Mouse (Mus musculus): ENCODE data around the gene Pithd1. TPM values are rescaled to one million over a fixed set of nuclear protein-coding genes. Genes with fewer than 3 reads are reported as not detected.
"Not testable (repeated sequence)": the region's sequence is repeated elsewhere in the genome, so short reads cannot be mapped to it uniquely, and the experiment has no call there.

Gene Pithd1
- polyA plus RNA-seq, 1 experiment from 2014 or later = 39.6 TPM

GRCm38 (mm10) chr4:135981524-135982063, 5.5 kb downstream of the Pithd1 start:
- Histone ChIP-seq H3K4me2 (replicated peaks; ENCODE audit: low read depth, low read length) (no peak overlapping the region), H3K4me3 (ENCODE audit: low read depth, low read length) (no peak overlapping the region), H3K27ac (ENCODE audit: low read length) (no peak overlapping the region), H3K36me3 (ENCODE audit: insufficient read depth, low read length) (0 out of 2 replicates have a peak, but pooled peaks cover 10% of the 10 kb centered on the region), H3K4me1 (ENCODE audit: insufficient read depth, low read depth, low read length) (peaks cover 8% of the 10 kb centered on the region; the same call in 1 of the 2 replicates), H3K9ac (replicated peaks; ENCODE audit: low read depth) (no peak overlapping the region), H3K27me3 (replicated peaks; ENCODE audit: insufficient read depth, low read length) (no peaks in the 10 kb centered on the region), H3K9me3 (ENCODE audit: low read length) (no peaks in the 10 kb centered on the region)
- ATAC-seq (no peak), DNase-seq (ENCODE audit: low spot score) (peak; percentile 43)
- TF ChIP-seq CTCF (IDR thresholded peaks at IDR 0.05) (no peak), EP300 (IDR thresholded peaks at IDR 0.05) (no peak)
- WGBS = 61% methylated on average over 7 of the region's 7 CpGs

GRCm38 (mm10) chr4:135980223-135980622, 6.8 kb downstream of the Pithd1 start:
- ATAC-seq; H3K4me2 ChIP-seq (replicated peaks; ENCODE audit: low read depth, low read length); H3K27ac ChIP-seq (ENCODE audit: low read length); DNase-seq (ENCODE audit: low spot score); H3K9me3 ChIP-seq (ENCODE audit: low read length); H3K9ac ChIP-seq (replicated peaks; ENCODE audit: low read depth); H3K4me3 ChIP-seq (ENCODE audit: low read depth, low read length); H3K27me3 ChIP-seq (replicated peaks; ENCODE audit: insufficient read depth, low read length); H3K4me1 ChIP-seq (ENCODE audit: insufficient read depth, low read depth, low read length): not testable (repeated sequence)
- H3K36me3 ChIP-seq (ENCODE audit: insufficient read depth, low read length) = 0 out of 2 replicates have a peak, but pooled peaks cover 10% of the 10 kb centered on the region
- 98% methylated on average over 5 of the region's 5 CpGs for WGBS

GRCm38 (mm10) chr4:135976146-135976545, 10.9 kb downstream of the Pithd1 start:
- DNase-seq (ENCODE audit: low spot score) (no peak), ATAC-seq (no peak)
- Histone ChIP-seq H3K4me1 (ENCODE audit: insufficient read depth, low read depth, low read length) (peaks cover 4% of the 10 kb centered on the region; the same call in 1 of the 2 replicates), H3K9me3 (ENCODE audit: low read length) (no peaks in the 10 kb centered on the region), H3K36me3 (ENCODE audit: insufficient read depth, low read length) (0 out of 2 replicates have a peak, but pooled peaks cover 4% of the 10 kb centered on the region), H3K27ac (ENCODE audit: low read length) (no peak overlapping the region), H3K27me3 (replicated peaks; ENCODE audit: insufficient read depth, low read length) (no peaks in the 10 kb centered on the region), H3K9ac (replicated peaks; ENCODE audit: low read depth) (no peak overlapping the region), H3K4me3 (ENCODE audit: low read depth, low read length) (no peak overlapping the region), H3K4me2 (replicated peaks; ENCODE audit: low read depth, low read length) (no peak overlapping the region)
- WGBS = 92% methylated on average over 12 of the region's 12 CpGs
- TF ChIP-seq CTCF (IDR thresholded peaks at IDR 0.05) = no peak

GRCm38 (mm10) chr4:135972911-135973811, 13.9 kb downstream of the Pithd1 start:
- DNase-seq (ENCODE audit: low spot score) = no peak
- H3K9me3 ChIP-seq (ENCODE audit: low read length) = no peaks in the 10 kb centered on the region
- peaks cover 4% of the 10 kb centered on the region; the same call in 1 of the 2 replicates for H3K4me1 ChIP-seq (ENCODE audit: insufficient read depth, low read depth, low read length)
- ATAC-seq = no peak
- 0 out of 2 replicates have a peak overlapping the region, but pooled peaks have one; percentile 3 for H3K27ac ChIP-seq (ENCODE audit: low read length)
- H3K4me3 ChIP-seq (ENCODE audit: low read depth, low read length) = peak overlapping the region; percentile 92
- TF ChIP-seq CTCF (IDR thresholded peaks at IDR 0.05) (no peak), EP300 (IDR thresholded peaks at IDR 0.05) (no peak)
- H3K9ac ChIP-seq (replicated peaks; ENCODE audit: low read depth) = peak overlapping the region; percentile 69; the same call in 1 of the 2 replicates
- peaks cover 9% of the 10 kb centered on the region; the same call in 1 of the 2 replicates for H3K36me3 ChIP-seq (ENCODE audit: insufficient read depth, low read length)
- H3K4me2 ChIP-seq (replicated peaks; ENCODE audit: low read depth, low read length) = peak overlapping the region; percentile 95
- 50% methylated on average over 13 of the region's 13 CpGs for WGBS
- H3K27me3 ChIP-seq (replicated peaks; ENCODE audit: insufficient read depth, low read length) = no peaks in the 10 kb centered on the region

- 0 out of 2 replicates have a peak, but pooled peaks have one; percentile 15 for TF ChIP-seq CTCF (IDR thresholded peaks at IDR 0.05)
- TF ChIP-seq EP300 (IDR thresholded peaks at IDR 0.05) = no peak
- Histone ChIP-seq H3K9me3 (ENCODE audit: low read length) (no peaks in the 10 kb centered on the region), H3K9ac (replicated peaks; ENCODE audit: low read depth) (peak within 1 kb of the TSS; percentile 69), H3K4me2 (replicated peaks; ENCODE audit: low read depth, low read length) (peak within 1 kb of the TSS; percentile 95), H3K4me3 (ENCODE audit: low read depth, low read length) (peak within 1 kb of the TSS; percentile 92), H3K27me3 (replicated peaks; ENCODE audit: insufficient read depth, low read length) (no peaks in the 10 kb centered on the region), H3K4me1 (ENCODE audit: insufficient read depth, low read depth, low read length) (peaks cover 4% of the 10 kb centered on the region; the same call in 1 of the 2 replicates), H3K36me3 (ENCODE audit: insufficient read depth, low read length) (peaks cover 14% of the 10 kb centered on the region; the same call in 1 of the 2 replicates), H3K27ac (ENCODE audit: low read length) (peak within 1 kb of the TSS; percentile 54)
- DNase-seq (ENCODE audit: low spot score) (peak; percentile 93), ATAC-seq (peak; percentile 90)
- under 1% methylated on average over 19 of the region's 19 CpGs for WGBS
Measured at GRCm38 (mm10) chr4:135972556-135972906, 14.5 kb downstream of the Pithd1 start, which contains the start of gene Lypla2. TSS of gene Lypla2 (minus strand) at chr4:135972626.

All from lung, postnatal 0 days (tissue).